Mouse (Mus musculus): ENCODE measurements around the gene Insyn1.

Insyn1 gene

GRCm38 (mm10) chr9:58532236-58532635, 43.8 kb downstream of the Insyn1 start:
- intact Hi-C loops (cut with DNase I) = loop anchor here (10.0 kb wide), 1 partner anchor 343 kb away; no protein-coding TSS in a partner anchor

GRCm38 (mm10) chr9:58533322-58533721, 44.9 kb downstream of the Insyn1 start:
- intact Hi-C loops (cut with DNase I) = loop anchor here (10.0 kb wide), 1 partner anchor 341 kb away; no protein-coding TSS in a partner anchor

DNA sequence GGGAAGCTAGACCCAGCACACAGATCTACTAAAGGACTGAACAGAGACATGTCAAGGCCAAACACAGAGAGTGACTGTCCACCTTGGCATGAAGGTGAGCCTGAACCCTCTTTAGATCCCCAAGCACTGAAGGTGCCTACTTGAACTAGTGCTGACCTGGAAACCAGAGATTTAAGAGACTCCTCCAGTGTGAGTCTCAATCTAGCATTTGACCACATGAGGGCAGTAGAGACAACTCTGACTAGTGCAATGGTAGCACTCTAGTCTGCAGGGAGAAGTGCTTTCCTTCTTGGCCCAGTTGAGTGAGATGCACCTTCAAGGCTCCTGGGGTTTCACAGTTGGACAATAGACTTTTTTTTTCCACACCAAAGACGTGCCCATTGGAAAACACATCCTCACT, 46.4 kb downstream of the Insyn1 start:
- intact Hi-C loops (cut with DNase I) = loop anchor here (10.0 kb wide), 1 partner anchor 340 kb away; no protein-coding TSS in a partner anchor

- intact Hi-C loops (cut with DNase I) = loop anchor here (10.0 kb wide), 1 partner anchor 339 kb away; no protein-coding TSS in a partner anchor
Measured at GRCm38 (mm10) chr9:58535447-58536134, 47.2 kb downstream of the Insyn1 start.

DNA sequence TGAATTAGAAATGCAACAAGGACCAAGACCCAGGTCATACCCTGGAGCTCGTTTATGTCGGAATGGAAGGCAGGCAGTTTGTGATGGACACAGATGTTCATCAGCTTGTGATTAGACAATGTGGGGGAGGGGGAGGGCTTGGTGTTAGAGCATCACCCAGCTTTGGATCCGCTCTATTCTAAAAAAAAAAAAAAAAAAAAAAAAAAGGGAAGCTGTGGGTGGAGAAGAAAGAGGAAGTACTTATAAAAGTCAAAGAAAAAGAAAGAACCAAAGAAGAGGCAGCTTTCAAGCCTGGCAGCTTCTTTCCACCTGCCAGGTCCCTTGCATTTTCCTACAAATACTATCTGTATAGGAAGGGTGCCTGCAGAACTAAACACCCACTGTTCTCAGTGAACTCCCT, 49.4 kb downstream of the Insyn1 start:
- intact Hi-C loops (cut with DNase I) = loop anchor here (10.0 kb wide), 1 partner anchor 337 kb away; no protein-coding TSS in a partner anchor

GRCm38 (mm10) chr9:58539886-58540285, 51.5 kb downstream of the Insyn1 start:
- intact Hi-C loops (cut with DNase I) = loop anchor here (1.0 to 10.0 kb wide), 4 partner anchors 38 to 387 kb away; no protein-coding TSS in a partner anchor

DNA sequence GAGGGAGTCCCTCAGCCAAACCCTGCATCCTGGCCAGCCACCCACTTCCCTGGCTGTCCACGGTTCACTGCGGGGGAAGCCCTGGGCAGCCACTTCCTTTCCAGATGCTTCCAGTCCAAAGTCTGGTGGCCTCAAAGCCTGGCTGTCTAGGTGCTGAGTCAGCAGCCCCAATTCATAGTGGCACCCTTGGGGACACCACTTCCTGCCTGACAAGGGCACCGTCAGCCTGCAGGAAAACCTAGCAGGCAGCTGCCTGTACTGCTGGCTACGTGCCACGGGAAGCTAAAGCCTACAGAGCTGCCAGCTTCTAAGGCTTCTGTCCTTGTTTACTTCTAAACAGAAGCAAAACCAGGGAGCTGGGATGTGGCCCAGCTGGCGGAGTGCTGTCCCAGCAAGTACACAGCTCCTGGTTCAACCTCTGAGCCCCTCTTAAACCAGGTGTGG, 53.5 kb downstream of the Insyn1 start:
- intact Hi-C loops (cut with DNase I) = loop anchor here (2.0 to 5.0 kb wide), 2 partner anchors 109 to 385 kb away; no protein-coding TSS in a partner anchor

DNA sequence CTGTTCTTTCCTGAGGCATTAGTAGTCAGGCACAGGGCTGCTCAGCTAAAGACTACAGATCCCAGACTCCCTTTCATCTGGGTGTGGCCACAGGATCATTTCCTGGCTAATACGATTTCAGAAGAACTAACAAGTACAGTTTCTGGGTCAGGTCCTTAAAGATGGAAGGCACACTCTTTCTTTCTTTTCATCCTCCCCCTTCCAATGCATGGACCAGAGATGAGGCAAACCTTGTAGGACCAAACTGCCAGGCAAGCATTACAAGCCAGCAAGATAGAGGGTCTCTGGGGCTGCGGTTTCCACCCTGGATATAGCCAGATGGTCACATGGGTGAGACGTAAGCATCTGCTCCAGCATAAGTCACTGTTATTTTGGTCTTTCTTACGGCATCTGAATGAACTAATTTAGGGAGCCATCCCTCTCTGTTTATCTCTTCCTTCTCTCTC, 56.5 kb downstream of the Insyn1 start:
- intact Hi-C loops (cut with DNase I) = loop anchor here (5.0 kb wide), 1 partner anchor 382 kb away; no protein-coding TSS in a partner anchor

DNA sequence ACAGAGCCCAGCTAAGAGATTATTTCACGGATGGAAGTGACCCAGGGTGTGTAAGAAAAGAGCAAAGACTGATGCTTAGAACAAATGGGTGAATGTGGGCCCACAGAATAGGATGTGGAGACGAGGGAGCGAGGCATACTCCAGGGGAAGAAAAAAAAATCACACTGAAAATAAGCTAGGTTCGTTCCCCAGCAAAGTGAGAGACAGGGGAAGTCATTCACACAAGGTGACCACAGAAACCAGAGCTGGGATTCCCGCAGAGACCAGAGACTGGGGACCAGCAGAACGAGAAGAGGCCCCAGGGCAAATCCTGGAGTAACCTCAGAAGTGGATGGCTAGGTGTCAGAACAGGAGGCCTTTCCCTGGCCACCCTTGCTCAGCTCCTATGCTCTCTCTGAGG, 57.0 kb downstream of the Insyn1 start:
- intact Hi-C loops (cut with DNase I) = no loop called here

- intact Hi-C loops (cut with DNase I) = no loop called here
Measured at GRCm38 (mm10) chr9:58546630-58547360, 58.4 kb downstream of the Insyn1 start.

DNA sequence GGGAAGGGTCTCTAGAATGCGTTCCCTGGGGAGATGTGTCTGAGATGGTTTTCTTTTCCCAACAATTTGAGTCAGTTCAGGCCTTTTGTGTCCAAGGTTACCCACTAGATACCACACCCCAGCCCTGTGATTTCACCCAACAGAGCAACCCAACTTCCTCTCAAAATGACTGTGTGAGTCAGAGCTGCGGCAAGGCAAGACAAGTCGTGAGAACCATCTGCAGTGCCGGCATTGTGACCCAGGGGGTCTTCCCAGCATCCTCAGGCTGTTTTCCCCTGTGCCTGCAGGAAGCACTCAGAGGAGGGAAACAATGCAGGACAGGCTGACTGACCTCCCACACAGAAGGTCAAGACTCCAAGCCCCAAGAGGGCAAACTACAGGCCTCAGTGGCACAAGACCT, 60.5 kb downstream of the Insyn1 start:
- intact Hi-C loops (cut with DNase I) = no loop called here
